Mouse (Mus musculus): ENCODE data around the gene Rhoa. TPM values are rescaled to one million over a fixed set of nuclear protein-coding genes. Genes with fewer than 3 reads are reported as not detected.

The Rhoa gene
- polyA plus RNA-seq (2014; fragmentation: Illumina TruSeq; extraction: RNeasy Lipid Tissue Mini Kit (QIAGEN cat#74804); ENCODE audit: low read depth, low replicate concordance) = 456 TPM

GRCm38 (mm10) chr9:108305629-108306520 lies at the start of gene Rhoa, which contains the start of gene Tcta:
TSS of gene Rhoa (plus strand) at chr9:108306129.
TSS of gene Tcta (minus strand) at chr9:108306160.

GRCm38 (mm10) chr9:108263690-108264190 lies 42.2 kb upstream of the Rhoa start, which contains the start of gene Dag1:
TSS of gene Dag1 (minus strand) at chr9:108263958.

GRCm38 (mm10) chr9:108290016-108290750 lies 15.7 kb upstream of the Rhoa start, which contains the start of gene Nicn1:
TSS of gene Nicn1 (plus strand) at chr9:108290429.

GRCm38 (mm10) chr9:108296453-108297355 lies 9.2 kb upstream of the Rhoa start, which contains the start of gene Amt:
TSS of gene Amt (plus strand) at chr9:108296853.

GRCm38 (mm10) chr9:108338886-108339781 lies 33.2 kb downstream of the Rhoa start, which contains the start of gene Gpx1:
TSS of gene Gpx1 (plus strand) at chr9:108338903.

GRCm38 (mm10) chr9:108347540-108348289 lies 41.8 kb downstream of the Rhoa start, which contains the start of gene Usp4:
TSS of gene Usp4 (plus strand) at chr9:108347853.

Other genes with a start within 250 kb of the Rhoa start
- not detected for gene Mst1, start 225.7 kb upstream of the Rhoa start, polyA plus RNA-seq (2014; fragmentation: Illumina TruSeq; extraction: RNeasy Lipid Tissue Mini Kit (QIAGEN cat#74804); ENCODE audit: low read depth, low replicate concordance)
- 1.6 TPM for gene Rnf123, start 222.8 kb upstream of the Rhoa start, polyA plus RNA-seq (2014; fragmentation: Illumina TruSeq; extraction: RNeasy Lipid Tissue Mini Kit (QIAGEN cat#74804); ENCODE audit: low read depth, low replicate concordance)
- 48.3 TPM for gene Apeh, start 211.5 kb upstream of the Rhoa start, polyA plus RNA-seq (2014; fragmentation: Illumina TruSeq; extraction: RNeasy Lipid Tissue Mini Kit (QIAGEN cat#74804); ENCODE audit: low read depth, low replicate concordance)
- gene Bsn, start 115.7 kb upstream of the Rhoa start, polyA plus RNA-seq (2014; fragmentation: Illumina TruSeq; extraction: RNeasy Lipid Tissue Mini Kit (QIAGEN cat#74804); ENCODE audit: low read depth, low replicate concordance) = not detected
- 31.0 TPM for gene Dag1, start 42.2 kb upstream of the Rhoa start, polyA plus RNA-seq (2014; fragmentation: Illumina TruSeq; extraction: RNeasy Lipid Tissue Mini Kit (QIAGEN cat#74804); ENCODE audit: low read depth, low replicate concordance)
- gene Nicn1, start 15.7 kb upstream of the Rhoa start, polyA plus RNA-seq (2014; fragmentation: Illumina TruSeq; extraction: RNeasy Lipid Tissue Mini Kit (QIAGEN cat#74804); ENCODE audit: low read depth, low replicate concordance) = 42.1 TPM
- 37.5 TPM for gene Amt, start 9.3 kb upstream of the Rhoa start, polyA plus RNA-seq (2014; fragmentation: Illumina TruSeq; extraction: RNeasy Lipid Tissue Mini Kit (QIAGEN cat#74804); ENCODE audit: low read depth, low replicate concordance)
- gene Tcta, start within 50 bp of the Rhoa start, polyA plus RNA-seq (2014; fragmentation: Illumina TruSeq; extraction: RNeasy Lipid Tissue Mini Kit (QIAGEN cat#74804); ENCODE audit: low read depth, low replicate concordance) = 19.1 TPM
- gene Gpx1, start 32.8 kb downstream of the Rhoa start, polyA plus RNA-seq (2014; fragmentation: Illumina TruSeq; extraction: RNeasy Lipid Tissue Mini Kit (QIAGEN cat#74804); ENCODE audit: low read depth, low replicate concordance) = 93.3 TPM
- gene Usp4, start 41.7 kb downstream of the Rhoa start, polyA plus RNA-seq (2014; fragmentation: Illumina TruSeq; extraction: RNeasy Lipid Tissue Mini Kit (QIAGEN cat#74804); ENCODE audit: low read depth, low replicate concordance) = 54.0 TPM
- gene 1700102P08Rik, start 86.7 kb downstream of the Rhoa start, polyA plus RNA-seq (2014; fragmentation: Illumina TruSeq; extraction: RNeasy Lipid Tissue Mini Kit (QIAGEN cat#74804); ENCODE audit: low read depth, low replicate concordance) = 0.73 TPM
- gene Ccdc36, start 122.4 kb downstream of the Rhoa start, polyA plus RNA-seq (2014; fragmentation: Illumina TruSeq; extraction: RNeasy Lipid Tissue Mini Kit (QIAGEN cat#74804); ENCODE audit: low read depth, low replicate concordance) = not detected
- gene BC048562, start 130.4 kb downstream of the Rhoa start, polyA plus RNA-seq (2014; fragmentation: Illumina TruSeq; extraction: RNeasy Lipid Tissue Mini Kit (QIAGEN cat#74804); ENCODE audit: low read depth, low replicate concordance) = not detected
- gene Ccdc71, start 154.4 kb downstream of the Rhoa start, polyA plus RNA-seq (2014; fragmentation: Illumina TruSeq; extraction: RNeasy Lipid Tissue Mini Kit (QIAGEN cat#74804); ENCODE audit: low read depth, low replicate concordance) = 4.1 TPM
- gene Klhdc8b, start 155.5 kb downstream of the Rhoa start, polyA plus RNA-seq (2014; fragmentation: Illumina TruSeq; extraction: RNeasy Lipid Tissue Mini Kit (QIAGEN cat#74804); ENCODE audit: low read depth, low replicate concordance) = 0.53 TPM
- gene Lamb2, start 173.6 kb downstream of the Rhoa start, polyA plus RNA-seq (2014; fragmentation: Illumina TruSeq; extraction: RNeasy Lipid Tissue Mini Kit (QIAGEN cat#74804); ENCODE audit: low read depth, low replicate concordance) = 5.1 TPM
- gene Usp19, start 184.5 kb downstream of the Rhoa start, polyA plus RNA-seq (2014; fragmentation: Illumina TruSeq; extraction: RNeasy Lipid Tissue Mini Kit (QIAGEN cat#74804); ENCODE audit: low read depth, low replicate concordance) = 5.9 TPM
- 82.1 TPM for gene Qars, start 201.6 kb downstream of the Rhoa start, polyA plus RNA-seq (2014; fragmentation: Illumina TruSeq; extraction: RNeasy Lipid Tissue Mini Kit (QIAGEN cat#74804); ENCODE audit: low read depth, low replicate concordance)
- 35.9 TPM for gene Qrich1, start 210.7 kb downstream of the Rhoa start, polyA plus RNA-seq (2014; fragmentation: Illumina TruSeq; extraction: RNeasy Lipid Tissue Mini Kit (QIAGEN cat#74804); ENCODE audit: low read depth, low replicate concordance)